Mouse (Mus musculus): ENCODE data around the gene Cyb5r2. TPM values are rescaled to one million over a fixed set of nuclear protein-coding genes. Genes with fewer than 3 reads are reported as not detected.
A peak's percentile ranks its signal among the peaks of the same experiment; 100 is the strongest.

Gene Cyb5r2
- total and polyA plus RNA-seq, 2 experiments from 2014 or later: 0.18 TPM; not detected in 1

DNA sequence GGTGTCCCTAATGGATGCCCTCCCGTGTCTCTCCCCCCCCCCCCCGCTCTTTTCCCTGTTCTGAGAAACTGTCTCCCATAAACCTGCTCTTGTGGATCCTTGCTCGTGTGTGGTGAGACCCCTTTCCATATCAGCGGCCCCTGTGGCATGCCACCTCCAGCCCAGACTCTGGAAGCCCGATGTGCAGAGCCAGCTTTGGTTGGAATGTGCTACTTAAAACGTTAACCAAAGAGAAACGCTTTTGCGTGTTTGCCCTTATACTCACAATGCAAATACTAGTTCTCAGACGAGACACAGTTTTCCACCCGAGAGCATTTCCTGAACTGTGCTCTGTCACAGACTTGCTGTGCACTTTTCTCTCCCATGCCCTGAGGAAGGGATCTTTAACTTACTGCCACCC, 27.2 kb downstream of the Cyb5r2 start:
- no peak overlapping the region for H3K9ac ChIP-seq
- H3K36me3 ChIP-seq (ENCODE audit: insufficient read depth): no peaks in the 10 kb centered on the region
- H3K4me2 ChIP-seq (ENCODE audit: low read depth): no peak overlapping the region
- no peak for TF ChIP-seq CTCF (IDR thresholded peaks at IDR 0.05; ENCODE audit: low read depth)
- no peak overlapping the region for H3K4me3 ChIP-seq (ENCODE audit: low read depth, low read length)
- no peaks in the 10 kb centered on the region for H3K27me3 ChIP-seq (ENCODE audit: insufficient read depth, low read length)
- no peak for DNase-seq
- H3K4me1 ChIP-seq (ENCODE audit: insufficient read depth): no peaks in the 10 kb centered on the region
- no peak for ATAC-seq
- 0 out of 2 replicates have a peak, but pooled peaks cover 2% of the 10 kb centered on the region for H3K9me3 ChIP-seq (ENCODE audit: low read length)
- WGBS: 76% methylated on average over 10 of the region's 10 CpGs
- no peak overlapping the region for H3K27ac ChIP-seq (ENCODE audit: low read depth, low read length)

DNA sequence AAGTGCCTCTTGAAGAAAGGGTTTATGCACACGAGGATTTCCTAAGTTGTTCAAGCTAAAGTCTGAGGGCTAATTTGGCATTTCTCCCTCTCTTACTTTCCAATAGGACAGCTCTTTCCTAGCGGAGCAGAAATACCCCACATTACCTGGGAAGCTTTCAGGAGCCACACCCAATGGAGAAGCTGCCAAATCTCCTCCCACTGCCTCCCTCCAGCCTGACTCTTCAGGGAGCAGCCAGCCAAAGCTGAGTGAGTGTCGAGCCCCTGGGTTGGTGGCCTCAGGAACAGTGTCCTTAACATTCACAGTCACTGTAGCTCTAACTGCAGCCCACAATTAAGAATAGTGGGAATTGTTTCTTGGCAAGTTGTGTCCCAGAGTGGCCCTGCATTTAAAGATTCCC, 30.3 kb downstream of the Cyb5r2 start:
- Histone ChIP-seq H3K27ac (ENCODE audit: low read depth, low read length) (no peak overlapping the region), H3K27me3 (ENCODE audit: insufficient read depth, low read length) (no peaks in the 10 kb centered on the region), H3K4me2 (ENCODE audit: low read depth) (no peak overlapping the region), H3K9me3 (ENCODE audit: low read length) (0 out of 2 replicates have a peak, but pooled peaks cover 2% of the 10 kb centered on the region), H3K4me1 (ENCODE audit: insufficient read depth) (no peaks in the 10 kb centered on the region), H3K36me3 (ENCODE audit: insufficient read depth) (no peaks in the 10 kb centered on the region), H3K4me3 (ENCODE audit: low read depth, low read length) (no peak overlapping the region), H3K9ac (no peak overlapping the region)
- no peak for ATAC-seq
- DNase-seq: no peak
- TF ChIP-seq CTCF (IDR thresholded peaks at IDR 0.05; ENCODE audit: low read depth): no peak
- 71% methylated on average over 3 of the region's 3 CpGs for WGBS

DNA sequence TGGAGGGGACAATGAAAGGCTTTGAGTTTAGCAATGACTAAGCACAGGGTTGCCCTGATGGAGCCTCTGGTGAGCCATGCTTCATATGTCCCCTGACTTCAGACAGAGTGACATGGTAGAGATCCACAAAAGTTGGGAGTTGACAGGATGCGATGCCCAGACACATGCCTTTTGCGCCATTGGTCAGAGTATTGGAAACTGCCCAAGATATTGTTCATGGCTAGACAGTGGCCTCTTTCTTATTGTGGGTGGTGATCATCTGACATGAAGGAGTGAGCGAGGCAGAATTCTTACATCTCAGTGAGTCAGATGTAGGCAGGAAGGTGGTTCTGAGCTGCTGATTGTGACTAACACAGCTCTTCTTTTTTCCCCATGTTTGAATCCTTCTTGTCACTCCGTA, 35.3 kb downstream of the Cyb5r2 start:
- ATAC-seq: no peak
- Histone ChIP-seq H3K9me3 (ENCODE audit: low read length) (0 out of 2 replicates have a peak, but pooled peaks cover 2% of the 10 kb centered on the region), H3K27ac (ENCODE audit: low read depth, low read length) (no peak overlapping the region), H3K27me3 (ENCODE audit: insufficient read depth, low read length) (no peaks in the 10 kb centered on the region), H3K4me3 (ENCODE audit: low read depth, low read length) (no peak overlapping the region), H3K4me1 (ENCODE audit: insufficient read depth) (no peaks in the 10 kb centered on the region), H3K9ac (no peak overlapping the region), H3K4me2 (ENCODE audit: low read depth) (no peak overlapping the region), H3K36me3 (ENCODE audit: insufficient read depth) (no peaks in the 10 kb centered on the region)
- DNase-seq: no peak
- no peak for TF ChIP-seq CTCF (IDR thresholded peaks at IDR 0.05; ENCODE audit: low read depth)
- WGBS: 91% methylated on average over 4 of the region's 4 CpGs

DNA sequence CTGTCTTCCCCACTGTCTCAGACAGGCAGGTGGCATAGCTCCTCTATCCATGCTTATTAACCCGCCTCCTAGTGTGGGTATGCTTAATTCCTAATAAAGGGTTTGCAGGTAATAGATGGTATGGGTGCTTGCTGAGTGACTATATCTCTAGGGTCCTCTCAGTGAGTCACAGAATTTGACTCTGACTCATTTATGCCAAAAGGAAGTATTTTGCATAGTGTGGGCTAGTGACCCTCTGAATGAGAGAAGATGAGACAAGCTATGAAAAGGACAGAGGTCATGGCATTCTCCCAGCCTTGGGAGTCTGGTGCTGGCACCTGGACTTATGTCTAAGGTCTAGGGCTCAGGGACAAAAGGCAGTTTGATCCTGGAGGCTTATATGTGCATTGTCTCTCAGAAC, 37.1 kb downstream of the Cyb5r2 start:
- H3K27ac ChIP-seq (ENCODE audit: low read depth, low read length): no peak overlapping the region
- no peak overlapping the region for H3K9ac ChIP-seq
- no peak overlapping the region for H3K4me2 ChIP-seq (ENCODE audit: low read depth)
- 93% methylated on average over 1 of the region's 1 CpGs for WGBS
- no peak for TF ChIP-seq CTCF (IDR thresholded peaks at IDR 0.05; ENCODE audit: low read depth)
- H3K27me3 ChIP-seq (ENCODE audit: insufficient read depth, low read length): no peaks in the 10 kb centered on the region
- ATAC-seq (no peak), DNase-seq (no peak)
- no peaks in the 10 kb centered on the region for H3K4me1 ChIP-seq (ENCODE audit: insufficient read depth)
- H3K36me3 ChIP-seq (ENCODE audit: insufficient read depth): no peaks in the 10 kb centered on the region
- no peak overlapping the region for H3K4me3 ChIP-seq (ENCODE audit: low read depth, low read length)
- H3K9me3 ChIP-seq (ENCODE audit: low read length): no peaks in the 10 kb centered on the region

DNA sequence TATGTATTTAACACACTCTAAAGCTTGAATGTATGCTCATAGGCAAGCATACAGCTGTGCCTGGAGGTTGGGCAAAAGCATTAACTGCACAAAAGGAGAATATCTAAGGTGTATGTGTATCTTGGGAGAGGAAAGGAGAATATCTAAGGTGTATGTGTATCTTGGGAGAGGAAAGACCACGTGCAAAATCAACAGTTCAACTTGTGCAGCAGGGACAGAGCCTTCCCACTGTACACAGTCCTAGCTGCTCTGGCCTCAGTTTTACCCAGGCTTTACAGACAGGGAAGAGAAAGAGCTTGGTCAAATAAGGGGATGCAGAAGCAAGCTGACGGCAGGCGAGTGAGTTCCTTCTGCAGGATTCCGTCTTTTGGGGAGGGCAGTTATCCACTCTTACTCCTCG, 43.8 kb downstream of the Cyb5r2 start:
- H3K9me3 ChIP-seq (ENCODE audit: low read length): no peaks in the 10 kb centered on the region
- H3K27ac ChIP-seq (ENCODE audit: low read depth, low read length): no peak overlapping the region
- ATAC-seq (no peak), DNase-seq (no peak)
- H3K4me2 ChIP-seq (ENCODE audit: low read depth): no peak overlapping the region
- WGBS: 93% methylated on average over 5 of the region's 5 CpGs
- no peaks in the 10 kb centered on the region for H3K36me3 ChIP-seq (ENCODE audit: insufficient read depth)
- H3K4me1 ChIP-seq (ENCODE audit: insufficient read depth): no peaks in the 10 kb centered on the region
- no peak for TF ChIP-seq CTCF (IDR thresholded peaks at IDR 0.05; ENCODE audit: low read depth)
- no peak overlapping the region for H3K4me3 ChIP-seq (ENCODE audit: low read depth, low read length)
- no peak overlapping the region for H3K9ac ChIP-seq
- H3K27me3 ChIP-seq (ENCODE audit: insufficient read depth, low read length): no peaks in the 10 kb centered on the region

DNA sequence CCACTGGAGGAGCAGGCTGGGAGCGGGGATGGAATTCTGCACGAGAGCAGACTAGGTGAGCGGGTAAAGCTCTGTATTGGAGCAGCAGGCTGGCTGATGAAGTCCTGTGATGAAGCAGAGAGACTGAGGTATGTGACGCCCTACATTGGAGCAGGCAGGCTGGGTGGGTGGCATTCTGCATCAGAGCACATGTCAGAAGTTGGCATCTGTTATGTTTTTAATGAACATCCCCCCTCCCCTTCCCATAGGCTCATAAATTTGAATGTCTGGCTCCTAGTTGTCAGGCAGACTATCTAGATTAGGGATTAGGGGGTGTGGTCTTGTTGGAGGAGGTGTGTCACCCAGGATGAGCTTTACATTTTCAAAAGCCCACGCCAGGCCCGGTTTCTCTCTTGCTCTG, 45.1 kb downstream of the Cyb5r2 start:
- Histone ChIP-seq H3K36me3 (ENCODE audit: insufficient read depth) (no peaks in the 10 kb centered on the region), H3K27ac (ENCODE audit: low read depth, low read length) (no peak overlapping the region), H3K4me1 (ENCODE audit: insufficient read depth) (0 out of 2 replicates have a peak, but pooled peaks cover 3% of the 10 kb centered on the region), H3K27me3 (ENCODE audit: insufficient read depth, low read length) (no peaks in the 10 kb centered on the region), H3K4me3 (ENCODE audit: low read depth, low read length) (no peak overlapping the region), H3K9ac (no peak overlapping the region), H3K4me2 (ENCODE audit: low read depth) (no peak overlapping the region), H3K9me3 (ENCODE audit: low read length) (no peaks in the 10 kb centered on the region)
- no peak for DNase-seq
- TF ChIP-seq CTCF (IDR thresholded peaks at IDR 0.05; ENCODE audit: low read depth): no peak
- peak; percentile 47; the same call in 1 of the 2 replicates for ATAC-seq
- WGBS: 49% methylated on average over 6 of the region's 6 CpGs

DNA sequence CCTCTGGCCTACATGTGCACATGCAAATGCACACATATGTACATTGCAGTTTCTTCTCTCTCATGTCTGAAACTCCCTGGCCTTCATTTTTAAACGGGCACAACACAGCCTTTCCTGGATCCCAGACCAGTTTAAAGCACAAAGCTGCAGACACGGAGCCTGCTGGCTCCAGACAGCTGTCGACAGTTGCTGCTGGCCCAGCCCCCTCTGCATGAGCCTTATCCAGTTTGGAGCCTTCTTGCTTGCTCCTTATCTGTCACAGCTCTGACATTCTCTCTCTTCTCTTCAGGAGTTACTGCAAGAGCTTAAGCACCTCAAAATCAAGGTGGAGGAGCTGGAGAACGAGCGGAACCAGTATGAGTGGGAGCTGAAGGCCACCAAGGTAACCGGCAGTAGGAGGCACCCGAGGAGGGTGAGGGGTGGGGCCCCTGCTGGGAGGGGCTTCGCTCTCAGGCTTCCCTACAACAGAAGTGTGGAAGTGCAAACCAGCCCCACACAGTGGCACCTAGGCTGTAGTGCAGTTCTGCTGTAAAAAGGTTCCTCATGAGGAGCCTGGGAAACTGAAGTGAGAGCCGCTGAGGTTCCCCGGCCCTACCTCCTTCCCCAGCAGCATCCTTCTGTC, 49.2 kb downstream of the Cyb5r2 start:
- ATAC-seq (peak; percentile 93), DNase-seq (peak; percentile 68)
- Histone ChIP-seq H3K9ac (0 out of 2 replicates have a peak overlapping the region, but pooled peaks have one; percentile 10), H3K27ac (ENCODE audit: low read depth, low read length) (no peak overlapping the region), H3K36me3 (ENCODE audit: insufficient read depth) (no peaks in the 10 kb centered on the region), H3K4me3 (ENCODE audit: low read depth, low read length) (no peak overlapping the region), H3K4me1 (ENCODE audit: insufficient read depth) (0 out of 2 replicates have a peak, but pooled peaks cover 3% of the 10 kb centered on the region), H3K9me3 (ENCODE audit: low read length) (no peaks in the 10 kb centered on the region), H3K4me2 (ENCODE audit: low read depth) (peak overlapping the region; percentile 33), H3K27me3 (ENCODE audit: insufficient read depth, low read length) (no peaks in the 10 kb centered on the region)
- TF ChIP-seq CTCF (IDR thresholded peaks at IDR 0.05; ENCODE audit: low read depth): peak; percentile 68
- WGBS: 2% methylated on average over 10 of the region's 10 CpGs

Measured in forebrain, postnatal 0 days (tissue).